Mouse (Mus musculus): ENCODE results near the gene Ptk6. TPM values are rescaled to one million over a fixed set of nuclear protein-coding genes. Genes with fewer than 3 reads are reported as not detected.

The Ptk6 gene
- polyA plus RNA-seq, 1 experiment = 0.16 TPM

- Histone ChIP-seq H3K4me1 (ENCODE audit: control insufficient read depth, insufficient read depth, low read length) (peaks cover 5% of the 10 kb centered on the region; the same call in 1 of the 2 replicates), H3K36me3 (ENCODE audit: control insufficient read depth, insufficient read depth, low read length) (no peaks in the 10 kb centered on the region), H3K27me3 (replicated peaks; ENCODE audit: control insufficient read depth, insufficient read depth, low read length) (no peaks in the 10 kb centered on the region), H3K27ac (ENCODE audit: insufficient read depth, low read depth, low read length) (peak overlapping the region; percentile 13), H3K4me3 (ENCODE audit: insufficient read depth, low read depth, low read length) (no peak overlapping the region)
- TF ChIP-seq POLR2A (IDR thresholded peaks at IDR 0.05; ENCODE audit: low read depth, low read length) (no peak), CTCF (conservative IDR thresholded peaks at IDR 0.05; ENCODE audit: insufficient read depth, insufficient read length, low read depth, low read length) (no peak)
- 46% methylated on average over 2 of the region's 2 CpGs for WGBS
- DNase-seq = peak; percentile 21
Observed at GRCm38 (mm10) chr2:181188681-181189080, 13.9 kb downstream of the Ptk6 start.

- under 1% methylated on average over 64 of the region's 64 CpGs for WGBS
- H3K27me3 ChIP-seq (replicated peaks; ENCODE audit: control insufficient read depth, insufficient read depth, low read length) = no peaks in the 10 kb centered on the region
Observed at GRCm38 (mm10) chr2:181187121-181188000, 15.2 kb downstream of the Ptk6 start, which contains the start of gene Ppdpf. Ppdpf (plus strand) TSS chr2:181187247.

GRCm38 (mm10) chr2:181186635-181187034, 16.0 kb downstream of the Ptk6 start:
- Histone ChIP-seq H3K4me1 (ENCODE audit: control insufficient read depth, insufficient read depth, low read length) (peaks cover 5% of the 10 kb centered on the region; the same call in 1 of the 2 replicates), H3K27me3 (replicated peaks; ENCODE audit: control insufficient read depth, insufficient read depth, low read length) (no peaks in the 10 kb centered on the region), H3K4me3 (ENCODE audit: insufficient read depth, low read depth, low read length) (peak overlapping the region; percentile 84), H3K36me3 (ENCODE audit: control insufficient read depth, insufficient read depth, low read length) (no peaks in the 10 kb centered on the region), H3K27ac (ENCODE audit: insufficient read depth, low read depth, low read length) (peak overlapping the region; percentile 96)
- peak; percentile 93 for DNase-seq
- WGBS = under 1% methylated on average over 14 of the region's 14 CpGs
- TF ChIP-seq POLR2A (IDR thresholded peaks at IDR 0.05; ENCODE audit: low read depth, low read length) (no peak), CTCF (conservative IDR thresholded peaks at IDR 0.05; ENCODE audit: insufficient read depth, insufficient read length, low read depth, low read length) (peak; percentile 99)

More at GRCm38 (mm10) chr2:181187121-181188000, 15.2 kb downstream of the Ptk6 start, which contains the start of gene Ppdpf:
- Histone ChIP-seq H3K4me3 (ENCODE audit: insufficient read depth, low read depth, low read length) (peak within 1 kb of the TSS; percentile 84), H3K36me3 (ENCODE audit: control insufficient read depth, insufficient read depth, low read length) (no peaks in the 10 kb centered on the region), H3K27ac (ENCODE audit: insufficient read depth, low read depth, low read length) (peak within 1 kb of the TSS; percentile 96), H3K4me1 (ENCODE audit: control insufficient read depth, insufficient read depth, low read length) (peaks cover 5% of the 10 kb centered on the region; the same call in 1 of the 2 replicates)
- TF ChIP-seq CTCF (conservative IDR thresholded peaks at IDR 0.05; ENCODE audit: insufficient read depth, insufficient read length, low read depth, low read length) = 0 out of 2 replicates have a peak, but pooled peaks have one; percentile 17
- peak; percentile 63 for TF ChIP-seq POLR2A (IDR thresholded peaks at IDR 0.05; ENCODE audit: low read depth, low read length)
- DNase-seq = peak; percentile 98

GRCm38 (mm10) chr2:181180898-181181297, 21.7 kb downstream of the Ptk6 start:
- WGBS = 61% methylated on average over 6 of the region's 6 CpGs
- no peak for TF ChIP-seq POLR2A (IDR thresholded peaks at IDR 0.05; ENCODE audit: low read depth, low read length)
- no peak for TF ChIP-seq CTCF (conservative IDR thresholded peaks at IDR 0.05; ENCODE audit: insufficient read depth, insufficient read length, low read depth, low read length)
- no peak for DNase-seq

GRCm38 (mm10) chr2:181178471-181178870, 24.1 kb downstream of the Ptk6 start:
- 84% methylated on average over 5 of the region's 5 CpGs for WGBS

More at GRCm38 (mm10) chr2:181180898-181181297, 21.7 kb downstream of the Ptk6 start:
- no peaks in the 10 kb centered on the region for H3K36me3 ChIP-seq (ENCODE audit: control insufficient read depth, insufficient read depth, low read length)
- no peaks in the 10 kb centered on the region for H3K27me3 ChIP-seq (replicated peaks; ENCODE audit: control insufficient read depth, insufficient read depth, low read length)
- no peak overlapping the region for H3K27ac ChIP-seq (ENCODE audit: insufficient read depth, low read depth, low read length)
- H3K4me3 ChIP-seq (ENCODE audit: insufficient read depth, low read depth, low read length) = no peak overlapping the region
- no peaks in the 10 kb centered on the region for H3K4me1 ChIP-seq (ENCODE audit: control insufficient read depth, insufficient read depth, low read length)

DNA sequence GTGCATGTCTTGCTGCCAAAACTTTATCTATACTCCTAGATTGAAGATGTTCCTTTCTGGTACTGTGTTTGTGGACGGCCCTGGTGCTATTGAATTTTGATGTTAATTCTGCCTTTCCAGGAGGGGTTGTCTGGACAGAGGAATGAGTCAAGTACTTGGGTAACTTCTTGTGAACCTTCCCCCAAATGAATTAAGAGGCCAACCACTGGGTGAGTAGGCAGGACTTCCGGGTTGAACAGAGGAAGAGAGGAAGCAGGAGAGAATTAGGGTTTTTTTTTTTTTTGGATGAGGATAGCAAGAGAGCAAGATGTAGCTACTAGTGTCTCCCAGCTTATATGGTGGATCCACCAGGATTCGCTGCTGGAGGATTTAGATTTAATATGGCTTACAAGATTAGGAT, 24.6 kb downstream of the Ptk6 start:
- 75% methylated on average over 3 of the region's 3 CpGs for WGBS
- DNase-seq = no peak
- Histone ChIP-seq H3K4me1 (ENCODE audit: control insufficient read depth, insufficient read depth, low read length) (no peaks in the 10 kb centered on the region), H3K36me3 (ENCODE audit: control insufficient read depth, insufficient read depth, low read length) (no peaks in the 10 kb centered on the region), H3K27me3 (replicated peaks; ENCODE audit: control insufficient read depth, insufficient read depth, low read length) (no peaks in the 10 kb centered on the region), H3K4me3 (ENCODE audit: insufficient read depth, low read depth, low read length) (no peak overlapping the region), H3K27ac (ENCODE audit: insufficient read depth, low read depth, low read length) (no peak overlapping the region)
- TF ChIP-seq CTCF (conservative IDR thresholded peaks at IDR 0.05; ENCODE audit: insufficient read depth, insufficient read length, low read depth, low read length) = no peak
- TF ChIP-seq POLR2A (IDR thresholded peaks at IDR 0.05; ENCODE audit: low read depth, low read length) = no peak

More at GRCm38 (mm10) chr2:181178471-181178870, 24.1 kb downstream of the Ptk6 start:
- no peak for TF ChIP-seq POLR2A (IDR thresholded peaks at IDR 0.05; ENCODE audit: low read depth, low read length)
- no peak for TF ChIP-seq CTCF (conservative IDR thresholded peaks at IDR 0.05; ENCODE audit: insufficient read depth, insufficient read length, low read depth, low read length)
- no peaks in the 10 kb centered on the region for H3K36me3 ChIP-seq (ENCODE audit: control insufficient read depth, insufficient read depth, low read length)
- H3K27ac ChIP-seq (ENCODE audit: insufficient read depth, low read depth, low read length) = no peak overlapping the region
- no peaks in the 10 kb centered on the region for H3K27me3 ChIP-seq (replicated peaks; ENCODE audit: control insufficient read depth, insufficient read depth, low read length)
- DNase-seq = no peak
- no peak overlapping the region for H3K4me3 ChIP-seq (ENCODE audit: insufficient read depth, low read depth, low read length)
- no peaks in the 10 kb centered on the region for H3K4me1 ChIP-seq (ENCODE audit: control insufficient read depth, insufficient read depth, low read length)

- TF ChIP-seq CTCF (conservative IDR thresholded peaks at IDR 0.05; ENCODE audit: insufficient read depth, insufficient read length, low read depth, low read length) (no peak), POLR2A (IDR thresholded peaks at IDR 0.05; ENCODE audit: low read depth, low read length) (no peak)
- 89% methylated on average over 3 of the region's 3 CpGs for WGBS
- Histone ChIP-seq H3K36me3 (ENCODE audit: control insufficient read depth, insufficient read depth, low read length) (no peaks in the 10 kb centered on the region), H3K4me3 (ENCODE audit: insufficient read depth, low read depth, low read length) (no peak overlapping the region), H3K4me1 (ENCODE audit: control insufficient read depth, insufficient read depth, low read length) (no peaks in the 10 kb centered on the region), H3K27ac (ENCODE audit: insufficient read depth, low read depth, low read length) (no peak overlapping the region), H3K27me3 (replicated peaks; ENCODE audit: control insufficient read depth, insufficient read depth, low read length) (no peaks in the 10 kb centered on the region)
- DNase-seq = no peak
Observed at GRCm38 (mm10) chr2:181174646-181175045, 27.9 kb downstream of the Ptk6 start.
